Mouse (Mus musculus) gastrocnemius, adult 8-10 months (tissue): Measurements from ENCODE around the gene Rad51c. TPM values are rescaled to one million over a fixed set of nuclear protein-coding genes. Genes with fewer than 3 reads are reported as not detected.

Experiments
- DNase-seq, 2 experiments: peaks; one replicate each; pipeline ENCODE4 v3.0.0; 2022; ENCODE audit warnings: low spot score in 2 of 2
- total RNA-seq, 4 experiments: library from RNA; stranded (reverse); gene quantifications; 2 replicates each; pipeline ENCODE4 v1.2.4; 2022

The Rad51c gene
- total RNA-seq, 4 experiments from 2014 or later = 0.11 to 0.31 (median 0.24) TPM

- DNase-seq = no peak
These were observed 20.2 kb downstream of the Rad51c start for GRCm38 (mm10) chr11:87384551-87384950.

DNA sequence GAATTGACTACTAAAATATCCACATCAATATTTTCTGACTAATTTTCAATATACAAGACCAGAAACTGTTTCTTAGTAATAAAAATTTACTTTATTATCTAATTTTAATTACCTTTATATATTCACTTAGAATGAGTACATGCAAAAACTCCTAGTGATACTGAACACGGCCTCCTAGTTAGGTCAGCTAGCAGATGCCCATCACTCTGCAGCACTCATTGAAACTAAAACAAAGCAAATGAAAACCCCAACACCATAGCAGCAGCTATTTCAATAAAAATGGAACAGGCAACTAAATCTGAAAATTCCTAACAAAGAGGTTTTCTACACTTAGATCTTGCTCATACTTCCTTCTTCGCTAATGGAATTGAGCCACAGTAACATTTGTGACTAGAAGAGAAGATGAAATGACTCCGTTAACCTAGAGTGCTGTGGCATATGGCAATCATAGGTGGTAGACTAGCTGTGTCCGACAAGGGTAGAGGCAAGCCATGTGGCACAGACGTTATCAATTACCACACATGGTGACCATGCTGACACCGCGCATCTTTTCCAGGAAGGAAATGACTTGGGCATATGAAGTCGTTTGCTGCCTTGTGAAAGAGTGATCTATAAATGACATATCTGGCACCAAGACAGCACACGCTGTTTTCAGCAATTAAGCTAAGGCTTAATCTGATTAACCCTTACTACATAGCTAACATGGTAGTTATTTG is 36.7 kb downstream of the Rad51c start:
- no peak for DNase-seq

DNA sequence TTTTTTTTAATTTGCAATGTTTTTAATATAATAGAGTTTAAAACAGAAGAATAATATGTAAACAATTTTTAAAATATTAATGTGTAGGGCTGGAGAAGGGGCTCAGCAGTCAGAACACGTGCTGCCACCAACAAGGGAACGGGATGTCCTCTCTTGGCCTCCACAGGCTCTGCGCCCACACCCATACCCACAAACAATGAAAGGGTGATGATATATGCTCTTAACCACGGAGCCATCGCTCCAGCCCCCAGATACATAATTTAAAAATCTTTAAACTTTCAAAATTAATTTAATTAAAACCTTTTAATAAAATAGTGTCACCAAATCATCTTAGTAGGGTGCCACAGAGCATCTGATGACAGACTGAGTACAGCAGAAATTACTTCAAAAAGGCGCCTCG is 37.7 kb downstream of the Rad51c start:
- no peak for DNase-seq

DNA sequence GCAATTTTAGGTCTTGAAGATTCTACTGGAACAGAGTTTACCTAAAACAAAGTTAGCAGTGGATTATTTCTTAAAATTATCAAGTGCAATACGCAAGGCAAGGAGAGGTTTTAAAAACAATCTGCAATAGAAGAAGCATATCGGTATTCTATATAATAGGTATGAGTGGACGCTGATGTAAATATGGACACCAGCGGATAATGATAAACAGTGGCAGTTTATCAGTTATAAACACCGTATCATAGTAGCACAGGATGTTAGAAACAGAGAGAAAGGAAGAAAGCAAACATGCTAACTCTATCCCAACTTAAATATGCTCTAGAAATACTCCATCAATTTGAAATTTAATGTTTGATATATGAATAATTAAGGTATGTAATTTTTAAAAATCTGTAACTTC is 39.6 kb downstream of the Rad51c start:
- DNase-seq = no peak

GRCm38 (mm10) chr11:87359262-87359612 is 45.5 kb downstream of the Rad51c start:
- DNase-seq = no peak

DNA sequence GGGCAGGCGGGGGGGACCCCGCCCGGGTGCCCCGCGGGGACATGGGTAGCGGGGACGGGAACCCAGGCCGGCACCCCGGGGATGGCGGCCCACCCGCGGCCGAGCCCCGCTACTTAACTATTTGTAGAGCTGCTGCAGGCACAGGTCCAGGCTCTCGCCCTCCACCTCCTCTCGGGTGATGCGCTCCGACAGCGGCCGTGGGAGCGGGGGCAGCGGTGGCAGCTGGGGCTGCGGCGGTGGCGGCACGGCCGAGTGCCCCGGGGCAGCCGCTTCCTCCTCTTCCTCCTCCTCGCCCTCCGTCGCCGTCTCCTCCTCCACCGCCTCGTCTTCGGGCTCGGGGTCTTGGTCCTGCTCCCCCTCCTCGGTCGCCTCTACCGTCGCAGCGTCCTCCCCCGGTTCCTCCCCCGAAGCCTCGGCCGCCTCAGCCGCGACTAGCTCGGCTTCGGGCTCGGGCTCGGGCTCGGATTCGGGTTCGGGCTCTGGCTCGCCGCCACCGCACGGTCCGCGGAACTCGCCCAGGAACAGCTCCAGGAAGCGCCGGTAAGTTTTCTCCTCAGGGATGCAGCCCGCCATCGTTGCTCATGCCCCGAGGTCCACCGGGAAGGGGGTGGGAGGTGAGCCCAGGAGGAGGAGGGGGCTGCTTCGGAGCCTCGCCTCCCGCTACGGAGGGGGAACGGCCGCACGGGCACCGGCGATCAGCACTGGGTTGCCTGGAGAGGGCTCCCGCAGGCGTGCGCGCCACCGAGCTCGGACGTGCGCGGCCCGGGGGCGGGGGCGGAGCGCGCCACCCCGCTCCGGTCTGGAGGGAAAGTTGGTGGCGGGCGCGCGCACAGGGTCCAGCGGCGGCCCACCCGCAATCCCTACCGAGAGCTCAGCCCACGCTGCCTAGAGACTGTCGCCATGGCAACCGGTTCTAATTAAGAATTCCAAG is 46.2 kb downstream of the Rad51c start, which contains the start of gene Ppm1e:
TSS of gene Ppm1e (minus strand) at position 693 of the 931 bp plus-strand sequence.
- peak; percentile 7 to 13 for DNase-seq

GRCm38 (mm10) chr11:87357317-87358300 is 47.1 kb downstream of the Rad51c start:
- DNase-seq = no peak

GRCm38 (mm10) chr11:87354861-87355260 is 49.9 kb downstream of the Rad51c start:
- DNase-seq = no peak

GRCm38 (mm10) chr11:87353646-87354170 is 51.0 kb downstream of the Rad51c start:
- no peak for DNase-seq

Other genes starting within 250 kb of the Rad51c start
- gene Ppm1e, start 45.9 kb downstream of the Rad51c start, total RNA-seq = under 1 TPM; 0.10 to 0.41 (median 0.31) TPM
- not detected for gene Tex14, start 111 bp upstream of the Rad51c start, total RNA-seq
- not detected for gene Gm11492, start 161.7 kb upstream of the Rad51c start, total RNA-seq
- 10 to 100 TPM in 1 of 4 experiments, 1 to 10 TPM in 3; 4.2 to 13.6 (median 8.2) TPM for gene Sept4, start 163.9 kb upstream of the Rad51c start, total RNA-seq
- 10 to 100 TPM in 3 of 4 experiments, 1 to 10 TPM in 1; 9.8 to 12.6 (median 11.4) TPM for gene Mtmr4, start 187.2 kb upstream of the Rad51c start, total RNA-seq
- under 1 TPM in 1 of 4 experiments, not detected in 3; 0.09 TPM for gene Hsf5, start 212.2 kb upstream of the Rad51c start, total RNA-seq